Mouse (Mus musculus) ovary, adult 18-20 months (tissue): ENCODE data around the gene Ndrg3.
"Not testable (repeated sequence)": the region's sequence is repeated elsewhere in the genome, so short reads cannot be mapped to it uniquely, and the experiment has no call there.

Experiments
- DNase-seq: peaks from one replicate; pipeline ENCODE4 v3.0.0; 2022; ENCODE audit warnings: low spot score, mixed read lengths

The Ndrg3 gene

DNA sequence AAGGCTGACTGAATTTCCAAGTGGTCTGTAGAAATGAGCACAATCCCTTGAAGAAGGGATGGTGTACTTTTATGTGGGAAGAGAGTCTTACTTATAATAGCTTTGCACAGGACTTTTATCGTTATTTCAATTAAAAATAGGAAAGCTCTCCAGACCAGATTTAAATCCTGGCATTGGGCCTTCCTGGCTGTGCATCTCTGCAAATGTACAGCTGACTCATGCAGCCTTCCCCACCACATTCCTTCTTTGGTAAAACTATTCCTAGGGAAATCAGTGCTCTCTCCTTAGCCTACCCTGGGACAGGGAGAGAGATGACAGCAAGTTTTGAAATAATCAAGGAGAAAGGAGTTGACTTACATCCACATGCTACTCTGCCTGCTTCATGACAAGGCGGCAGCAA is 54.1 kb downstream of the Ndrg3 start:
- DNase-seq, result no peak

GRCm38 (mm10) chr2:156935005-156935404 is 56.9 kb downstream of the Ndrg3 start:
- DNase-seq, result no peak

- no peak for DNase-seq
Measured at GRCm38 (mm10) chr2:156933426-156933825, 58.4 kb downstream of the Ndrg3 start.

- DNase-seq, result no peak
Measured at GRCm38 (mm10) chr2:156931421-156931820, 60.4 kb downstream of the Ndrg3 start.

DNA sequence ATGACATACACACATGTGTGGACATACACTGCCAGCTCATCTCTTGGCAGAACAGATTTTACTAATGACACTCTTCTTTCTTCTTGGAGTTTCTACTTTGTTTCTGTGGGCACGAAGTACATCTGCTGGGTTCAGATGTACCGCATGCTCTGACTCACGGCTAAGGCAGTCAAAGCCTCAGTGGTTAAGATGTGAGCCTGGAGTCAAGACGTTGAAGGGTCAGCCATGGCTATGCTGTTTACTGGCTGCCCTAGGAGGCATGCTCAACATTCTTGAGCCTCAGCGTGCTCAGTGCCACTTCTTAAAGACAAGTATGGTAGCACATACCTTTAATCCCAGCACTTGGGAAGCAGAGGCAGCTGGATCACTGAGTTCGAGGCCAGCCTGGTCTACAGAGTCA is 61.3 kb downstream of the Ndrg3 start:
- DNase-seq, result no peak

- DNase-seq, result no peak
Measured at GRCm38 (mm10) chr2:156929519-156930120, 62.2 kb downstream of the Ndrg3 start.

GRCm38 (mm10) chr2:156928606-156929005 is 63.2 kb downstream of the Ndrg3 start:
- no peak for DNase-seq

GRCm38 (mm10) chr2:156927663-156928062 is 64.2 kb downstream of the Ndrg3 start:
- DNase-seq, result no peak

DNA sequence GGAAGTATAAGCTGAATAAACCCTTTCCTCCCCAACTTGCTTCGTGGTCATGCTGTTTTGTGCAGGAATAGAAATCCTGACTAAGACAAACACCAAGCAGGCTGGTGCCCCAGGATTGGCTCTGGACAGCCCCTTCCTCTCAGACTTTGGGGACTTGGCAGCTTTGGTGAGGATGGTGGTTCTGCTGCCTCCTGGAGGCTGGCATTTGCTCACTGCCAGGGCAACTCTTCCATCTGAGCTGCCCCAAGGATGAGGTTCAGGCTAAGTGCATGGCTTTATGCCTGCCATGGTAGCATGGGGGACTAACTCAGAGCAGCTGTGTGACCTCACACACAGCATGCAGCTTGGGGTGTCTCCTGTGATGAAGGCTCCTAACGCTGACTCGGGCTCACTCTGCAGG is 66.2 kb downstream of the Ndrg3 start:
- not testable (repeated sequence) for DNase-seq

DNA sequence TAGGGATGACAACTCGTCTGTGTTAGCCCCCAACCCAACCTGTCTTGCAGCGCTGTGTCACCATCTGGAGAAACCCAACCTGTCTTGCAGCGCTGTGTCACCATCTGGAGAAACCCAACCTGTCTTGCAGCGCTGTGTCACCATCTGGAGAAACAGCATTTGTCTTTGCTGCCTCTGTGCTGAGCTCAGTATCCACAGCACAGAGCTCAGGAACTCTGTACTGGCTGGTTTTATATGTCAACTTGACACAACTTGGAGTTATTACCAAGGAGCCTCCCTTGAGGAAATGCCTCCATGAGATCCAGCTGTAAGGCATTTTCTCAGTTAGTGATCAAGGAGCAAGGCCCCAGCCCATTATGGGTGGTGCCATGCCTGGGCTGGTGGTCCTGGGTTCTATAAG is 66.8 kb downstream of the Ndrg3 start:
- not testable (repeated sequence) for DNase-seq

- DNase-seq, result no peak
Measured at GRCm38 (mm10) chr2:156924210-156924898, 67.5 kb downstream of the Ndrg3 start.

DNA sequence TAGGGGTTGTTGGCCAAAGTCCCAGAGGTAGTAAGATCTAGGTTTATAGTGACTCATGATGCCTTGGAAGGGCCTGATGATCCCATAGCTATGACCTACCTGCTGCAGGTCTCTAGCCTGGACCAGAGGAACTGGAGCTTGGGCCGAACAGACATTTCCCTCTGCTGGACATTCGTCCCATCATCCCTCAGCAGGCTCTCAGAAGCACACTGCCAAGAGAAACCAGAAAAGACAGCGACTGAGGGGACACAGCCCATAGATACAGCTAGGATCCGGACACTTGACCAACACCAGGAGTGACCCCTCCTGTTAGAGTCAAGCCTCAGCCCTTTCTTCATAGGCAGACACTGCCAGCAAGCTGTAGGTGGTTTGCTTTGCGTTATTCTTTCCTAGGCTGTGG is 68.8 kb downstream of the Ndrg3 start:
- no peak for DNase-seq

DNA sequence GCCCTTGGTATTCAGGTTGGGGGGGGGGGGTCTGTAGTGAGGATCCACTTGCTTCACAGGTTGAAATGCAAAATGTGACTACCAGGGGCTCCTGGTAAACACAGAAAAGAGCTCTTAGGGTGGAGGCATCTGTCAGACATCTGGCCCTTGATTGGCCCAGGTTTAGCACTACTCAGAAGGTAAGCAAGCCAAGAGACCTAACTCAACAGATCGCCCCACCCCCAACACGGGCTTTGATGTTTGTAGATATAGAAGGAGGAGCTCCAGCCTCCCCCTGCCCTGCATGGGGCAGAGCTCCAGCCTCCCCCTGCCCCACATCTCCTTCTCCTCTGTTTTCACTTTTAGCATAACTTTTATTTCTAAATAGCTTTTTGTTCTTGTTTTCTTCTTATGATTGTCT is 72.1 kb downstream of the Ndrg3 start:
- DNase-seq, result no peak

GRCm38 (mm10) chr2:156919191-156919590 is 72.7 kb downstream of the Ndrg3 start:
- DNase-seq, result not testable (repeated sequence)

DNA sequence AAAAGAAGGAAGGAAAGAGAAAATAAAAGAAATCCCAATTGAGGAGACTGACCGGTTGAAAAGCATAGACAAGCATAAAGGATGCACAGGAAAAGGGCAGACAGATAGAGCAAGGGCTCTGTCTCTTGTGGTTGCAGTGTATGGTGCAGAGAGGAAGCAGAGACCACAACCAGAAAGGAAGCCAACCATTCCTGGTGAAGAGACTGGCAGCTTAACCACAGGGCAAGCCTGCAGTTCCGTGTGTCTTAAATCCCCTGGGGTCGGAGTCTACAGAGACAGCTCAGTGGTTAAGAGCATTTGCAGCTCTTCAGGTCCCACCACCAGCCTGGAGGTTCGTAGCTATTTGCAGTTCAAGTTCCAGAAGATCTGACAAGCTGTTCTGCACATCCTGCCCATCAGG is 73.3 kb downstream of the Ndrg3 start:
- no peak for DNase-seq

DNA sequence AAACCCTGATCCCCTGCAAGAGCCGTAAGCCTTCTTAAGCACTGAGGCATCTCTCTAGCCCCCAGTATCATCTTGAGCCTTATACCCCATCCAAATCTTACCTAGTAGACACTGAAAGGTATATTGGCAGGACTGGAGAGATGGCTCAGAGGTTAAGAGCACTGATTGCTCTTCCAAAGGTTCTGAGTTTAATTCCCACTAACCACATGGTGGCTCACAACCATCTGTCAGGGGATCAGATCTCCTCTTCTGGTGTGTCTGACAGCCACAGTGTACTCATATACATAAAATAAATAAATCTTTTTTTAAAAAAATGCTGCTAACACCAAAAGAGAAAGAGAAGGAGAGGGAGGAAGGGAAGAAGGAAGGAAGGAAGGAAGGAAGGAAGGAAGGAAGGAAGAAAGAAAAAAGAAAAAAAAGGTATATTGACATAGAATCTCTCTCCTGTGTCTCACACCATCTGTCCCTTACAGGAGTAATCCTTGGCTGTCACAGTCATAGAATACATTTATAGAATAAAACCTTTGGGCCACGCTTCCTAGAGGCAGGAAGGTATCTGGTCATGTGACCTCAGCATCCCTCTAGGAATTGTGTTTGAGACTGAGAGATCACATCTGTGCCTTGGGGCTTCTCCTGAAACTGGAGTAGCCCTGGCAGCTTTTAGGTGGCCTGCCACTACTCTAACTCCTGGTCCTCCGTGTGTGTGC is 75.3 kb downstream of the Ndrg3 start:
- no peak for DNase-seq

GRCm38 (mm10) chr2:156915559-156915958 is 76.3 kb downstream of the Ndrg3 start:
- DNase-seq, result no peak

GRCm38 (mm10) chr2:156913191-156913590 is 78.7 kb downstream of the Ndrg3 start:
- no peak for DNase-seq

DNA sequence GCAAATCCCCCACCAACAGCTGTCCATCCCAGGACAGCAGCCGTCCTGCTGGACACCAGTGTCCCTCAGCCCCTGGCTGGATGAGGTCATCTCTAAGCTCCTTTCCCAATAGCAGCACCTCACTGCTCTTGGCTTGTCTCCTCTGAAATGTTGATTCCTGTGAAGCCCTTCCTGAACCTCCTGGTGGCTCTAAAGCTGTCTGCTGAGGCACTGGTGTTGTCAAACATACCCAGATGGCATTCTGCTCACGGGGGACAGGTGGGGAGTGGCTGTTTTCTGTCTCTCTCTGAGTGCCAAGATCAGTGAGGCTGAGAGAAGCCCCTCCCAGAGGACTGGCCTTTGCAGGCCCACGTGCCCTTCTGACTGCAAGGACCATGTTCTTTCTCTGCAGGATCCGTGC is 85.9 kb downstream of the Ndrg3 start:
- not testable (repeated sequence) for DNase-seq

- DNase-seq, result no peak
Measured at GRCm38 (mm10) chr2:156904976-156905717, 86.7 kb downstream of the Ndrg3 start.

DNA sequence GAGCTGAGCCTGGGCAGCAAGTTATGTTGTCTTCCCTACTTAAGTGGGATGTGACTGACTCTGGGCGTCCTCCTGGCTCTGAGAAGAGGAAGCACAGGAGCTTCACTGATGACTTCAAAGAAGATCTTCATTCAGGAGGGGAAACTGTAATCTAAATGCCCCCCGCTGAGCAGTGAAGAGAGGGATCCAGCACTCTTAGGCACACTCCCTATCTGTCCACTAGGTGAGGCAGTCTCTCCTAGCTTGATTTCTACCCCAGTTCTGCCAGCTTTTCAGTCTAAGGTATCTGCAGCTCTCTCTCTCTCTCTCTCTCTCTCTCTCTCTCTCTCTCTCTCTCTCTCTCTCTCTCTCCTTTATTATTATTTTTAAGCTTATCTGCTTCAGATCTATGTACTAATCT is 88.5 kb downstream of the Ndrg3 start:
- DNase-seq, result no peak

- not testable (repeated sequence) for DNase-seq
Measured at GRCm38 (mm10) chr2:156902411-156902810, 89.4 kb downstream of the Ndrg3 start.

DNA sequence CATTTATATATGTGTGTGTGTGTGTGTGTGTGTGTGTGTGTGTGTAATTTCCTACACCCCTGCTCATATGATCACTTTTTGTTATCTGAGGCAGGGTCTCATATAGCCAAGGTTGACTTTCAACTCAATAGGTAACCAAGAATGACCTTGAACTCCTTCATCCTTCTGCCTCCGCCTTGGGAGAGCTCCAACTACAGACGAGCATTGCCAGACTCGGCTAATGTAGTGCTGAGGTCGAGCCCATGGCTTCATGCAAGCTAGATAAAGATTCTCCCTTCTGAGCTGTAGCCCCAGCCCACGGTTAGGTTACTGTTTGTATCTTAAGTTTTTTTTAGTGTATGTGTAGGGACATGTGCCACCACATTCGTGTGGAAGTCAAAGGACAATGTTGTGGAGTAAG is 90.0 kb downstream of the Ndrg3 start:
- no peak for DNase-seq
